Mouse (Mus musculus) megakaryocyte progenitor cell, adult 5-6 weeks (primary cell): ENCODE results near the gene Ankmy2. TPM values are rescaled to one million over a fixed set of nuclear protein-coding genes. Genes with fewer than 3 reads are reported as not detected.

Source experiments
- ATAC-seq: replicated peaks from 2 replicates; pipeline ENCODE4 v1.8.0; 2016; ENCODE audit warnings: mild to moderate bottlenecking, moderate TSS enrichment, inconsistent platforms; ENCODE audit not compliant: poor library complexity
- total RNA-seq, 2 experiments: library from RNA; stranded (forward) in 1 of 2; stranded (reverse) in 1 of 2; fragments of 157-497, 149-512 nt in 1 of 2; fragments of 200-1000 nt in 1 of 2; gene quantifications; 2 replicates each; pipeline versions ENCODE4 v1.2.3 to v1.2.4; 2015 to 2017

The Ankmy2 gene
- total RNA-seq, 2 experiments from 2014 or later, result 22.2 to 23.3 TPM

GRCm38 (mm10) chr12:36157304-36157637, 357 bp downstream of the Ankmy2 start:
- ATAC-seq, result peak; percentile 20

GRCm38 (mm10) chr12:36157638-36158308, 859 bp downstream of the Ankmy2 start, which contains the start of gene Bzw2:
Gene Bzw2, minus strand, starts transcription at chr12:36158080.
- peak; percentile 49 for ATAC-seq

GRCm38 (mm10) chr12:36164126-36164791, 7.3 kb downstream of the Ankmy2 start:
- ATAC-seq, result peak; percentile 73

DNA sequence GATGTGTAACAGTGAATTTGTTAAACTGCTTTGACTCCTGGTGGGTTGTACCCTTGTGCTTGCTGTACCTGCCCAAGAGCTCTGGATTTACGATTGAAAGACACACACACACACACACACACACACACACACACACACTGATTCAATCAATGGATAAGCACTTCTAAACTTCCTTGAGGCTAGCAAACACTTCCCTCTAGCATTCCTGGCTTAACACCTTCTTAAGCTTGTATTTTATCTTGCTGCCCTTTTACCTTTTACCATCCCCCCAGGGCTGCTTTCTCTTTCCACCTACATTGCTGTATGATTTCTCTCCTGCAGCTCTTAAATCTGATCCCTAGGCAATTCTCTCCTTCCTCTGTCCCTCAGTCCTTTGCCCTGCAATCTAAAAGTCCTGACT, 8.4 kb downstream of the Ankmy2 start:
- no peak for ATAC-seq

DNA sequence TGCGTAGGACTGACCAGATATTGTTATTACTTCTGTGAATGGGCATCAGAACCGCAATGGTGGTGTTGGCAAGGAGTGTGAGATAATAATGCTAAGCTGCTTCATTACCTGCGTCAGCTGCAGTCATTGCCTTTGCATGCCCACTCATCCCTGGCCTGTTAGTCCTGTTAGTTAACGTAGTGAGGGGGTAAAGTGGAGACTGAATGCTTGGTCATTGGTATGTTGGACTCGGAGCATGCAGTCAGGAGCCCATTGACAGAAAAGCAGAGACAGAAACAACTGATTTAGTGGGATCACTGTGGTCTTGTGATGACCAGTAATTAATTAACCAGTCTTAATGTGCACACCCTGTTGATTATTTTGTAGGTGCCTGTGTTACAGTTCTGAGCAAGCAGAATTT, 20.3 kb downstream of the Ankmy2 start:
- no peak for ATAC-seq

GRCm38 (mm10) chr12:36182570-36182969, 25.7 kb downstream of the Ankmy2 start:
- ATAC-seq, result no peak

- no peak for ATAC-seq
Observed at GRCm38 (mm10) chr12:36187081-36187480, 30.2 kb downstream of the Ankmy2 start.

DNA sequence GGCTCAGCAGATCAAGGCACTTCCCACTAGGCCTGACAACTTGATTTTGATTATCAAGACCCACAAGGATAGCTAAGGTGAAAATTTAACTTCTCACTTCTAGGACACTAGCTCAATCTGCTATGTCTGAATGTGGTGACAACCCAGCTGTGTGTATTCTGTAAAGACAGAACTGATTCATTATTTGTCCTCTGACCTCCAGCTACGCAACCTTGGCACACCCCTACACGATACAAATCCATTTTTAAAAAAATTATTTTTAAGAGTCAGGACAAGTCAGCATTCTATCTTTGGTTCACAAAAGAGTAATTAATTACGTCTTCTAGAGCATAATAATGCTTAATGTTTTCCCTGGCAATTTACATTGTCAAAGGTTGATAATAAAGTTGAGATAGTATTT, 32.7 kb downstream of the Ankmy2 start:
- ATAC-seq, result no peak

- peak; percentile 98 for ATAC-seq
Observed at GRCm38 (mm10) chr12:36190343-36190742, 33.4 kb downstream of the Ankmy2 start.

DNA sequence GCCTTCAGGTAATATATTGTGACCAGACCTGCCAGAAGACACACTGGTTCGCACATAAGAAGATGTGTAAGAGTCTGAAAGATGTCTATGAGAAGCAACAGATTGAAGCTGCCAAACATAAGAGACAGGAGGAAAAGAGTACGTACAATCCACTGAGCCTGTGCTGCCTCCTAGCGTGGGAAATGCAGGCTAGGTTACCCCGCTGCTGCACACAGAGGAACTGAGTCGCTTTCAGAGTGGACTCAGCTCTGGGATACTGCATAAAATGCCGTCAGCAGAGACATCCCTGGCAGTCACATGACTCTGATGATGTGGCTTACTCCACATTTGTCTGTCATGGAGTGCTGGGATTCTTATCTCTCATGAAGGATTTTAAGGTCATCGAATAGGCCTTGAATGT, 38.1 kb downstream of the Ankmy2 start:
- ATAC-seq, result no peak

GRCm38 (mm10) chr12:36205579-36206119, 48.7 kb downstream of the Ankmy2 start:
- peak; percentile 81 for ATAC-seq

DNA sequence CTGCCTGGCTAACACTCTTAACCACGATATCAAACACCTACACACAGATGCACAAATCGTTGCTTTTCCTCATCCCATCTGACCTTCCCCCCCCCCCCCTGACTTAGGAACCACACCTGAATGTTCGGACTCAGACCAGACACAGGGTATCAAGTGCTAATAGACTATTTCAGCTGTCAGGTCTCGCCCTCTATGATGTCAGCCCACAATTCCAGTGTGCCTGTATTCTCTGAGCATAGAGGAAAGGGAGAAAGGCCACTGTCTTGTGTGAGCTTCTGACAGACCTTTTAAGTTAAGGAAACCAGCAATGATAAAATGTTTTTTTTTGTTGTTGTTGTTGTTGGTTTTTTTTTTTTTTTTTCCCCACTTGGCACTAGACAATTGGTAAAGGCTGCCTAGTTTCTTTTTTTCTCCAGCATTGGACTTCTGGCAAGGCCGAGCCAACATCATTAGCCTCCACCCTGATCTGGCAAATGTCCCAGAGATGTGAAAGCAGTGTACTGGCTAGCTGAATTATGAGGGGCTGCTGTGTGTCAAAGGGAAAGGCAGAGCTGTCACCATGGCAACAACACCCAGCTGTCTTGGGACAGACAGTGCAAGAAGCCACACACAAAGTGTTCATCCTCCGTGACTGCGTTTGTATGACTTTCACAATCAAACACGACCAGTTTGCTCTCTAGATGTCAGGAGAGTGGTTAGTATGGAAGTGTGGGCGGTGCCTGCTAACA, 50.3 kb downstream of the Ankmy2 start:
- peak; percentile 86 for ATAC-seq

DNA sequence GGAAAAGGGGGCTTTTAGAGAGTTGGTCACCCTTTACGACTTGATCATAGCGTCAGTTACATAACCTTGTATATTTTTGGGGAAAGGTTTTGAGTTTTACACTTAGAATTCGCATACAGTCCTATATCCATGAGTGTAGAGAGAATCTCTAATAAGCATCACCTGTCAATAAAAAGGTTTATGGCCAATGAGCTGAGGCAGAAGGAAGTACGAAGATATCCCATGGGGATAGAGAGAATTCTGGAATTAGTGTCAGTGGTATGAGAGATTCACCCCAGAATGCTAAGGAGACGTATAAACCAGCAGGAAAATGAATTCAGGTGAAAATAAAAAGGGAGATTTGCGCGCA, 50.9 kb downstream of the Ankmy2 start:
- no peak for ATAC-seq

- ATAC-seq, result 0 out of 2 replicates have a peak, but pooled peaks have one; percentile 12
Observed at GRCm38 (mm10) chr12:36208456-36208855, 51.5 kb downstream of the Ankmy2 start.

GRCm38 (mm10) chr12:36210096-36210495, 53.2 kb downstream of the Ankmy2 start:
- no peak for ATAC-seq

DNA sequence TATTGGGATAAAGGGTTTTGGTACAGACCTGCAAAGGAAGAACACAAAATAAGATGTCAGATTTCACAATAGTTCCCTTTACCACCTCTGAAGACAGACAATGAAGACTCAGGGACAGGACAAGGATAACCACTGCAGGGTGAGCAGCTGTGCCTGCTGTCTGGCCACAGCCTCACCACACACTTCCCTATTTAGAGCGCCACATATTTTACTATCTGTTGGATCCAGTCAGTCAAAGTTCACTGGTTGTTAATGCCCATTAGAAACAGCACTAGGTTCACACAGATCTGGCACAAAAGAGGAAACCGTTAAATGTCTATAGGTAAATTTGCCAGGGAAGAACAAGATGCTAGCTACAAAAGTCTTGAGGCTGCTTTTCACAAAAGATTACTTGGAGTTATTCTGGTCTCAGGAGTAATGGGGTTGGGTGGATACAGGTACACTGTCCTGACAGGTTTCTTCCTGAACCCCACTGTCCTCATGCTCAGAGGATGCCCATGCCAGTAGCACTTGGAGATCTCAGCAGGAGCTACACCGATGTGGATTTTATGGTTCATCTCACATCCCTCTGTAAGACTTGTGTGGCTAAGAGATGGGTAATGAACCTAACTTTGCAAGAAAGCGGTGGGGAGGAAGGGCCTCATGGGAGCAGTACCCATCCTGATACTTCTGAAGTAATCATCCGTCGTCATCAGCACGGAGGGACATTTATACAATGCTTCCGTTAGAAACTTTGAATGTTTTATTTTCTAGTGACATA, 57.7 kb downstream of the Ankmy2 start:
- peak; percentile 93 for ATAC-seq

DNA sequence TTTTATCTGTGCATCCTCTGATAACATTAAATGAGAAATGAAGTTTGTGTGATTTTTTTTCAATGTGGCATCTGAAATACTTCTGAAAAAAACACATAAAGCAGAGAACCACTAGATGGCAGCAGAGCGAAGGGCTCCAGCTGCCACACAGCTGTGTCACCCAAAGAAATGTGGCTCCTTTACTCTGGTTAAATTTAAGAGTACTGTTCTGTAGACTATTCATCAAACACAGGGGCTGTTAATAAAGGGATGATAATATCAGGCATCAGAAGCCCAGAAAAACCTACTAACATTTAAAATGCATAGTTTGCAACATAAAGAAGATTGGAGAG, 58.2 kb downstream of the Ankmy2 start:
- ATAC-seq, result peak; percentile 70

GRCm38 (mm10) chr12:36216230-36216629, 59.3 kb downstream of the Ankmy2 start:
- ATAC-seq, result no peak

GRCm38 (mm10) chr12:36216905-36217304, 60.0 kb downstream of the Ankmy2 start:
- ATAC-seq, result peak; percentile 26; the same call in 1 of the 2 replicates

- no peak for ATAC-seq
Observed at GRCm38 (mm10) chr12:36224392-36224791, 67.5 kb downstream of the Ankmy2 start.

- no peak for ATAC-seq
Observed at GRCm38 (mm10) chr12:36231386-36231785, 74.5 kb downstream of the Ankmy2 start.
